7 mouse cellular contexts compared by ENCODE assay signal in the genomic region with DNA sequence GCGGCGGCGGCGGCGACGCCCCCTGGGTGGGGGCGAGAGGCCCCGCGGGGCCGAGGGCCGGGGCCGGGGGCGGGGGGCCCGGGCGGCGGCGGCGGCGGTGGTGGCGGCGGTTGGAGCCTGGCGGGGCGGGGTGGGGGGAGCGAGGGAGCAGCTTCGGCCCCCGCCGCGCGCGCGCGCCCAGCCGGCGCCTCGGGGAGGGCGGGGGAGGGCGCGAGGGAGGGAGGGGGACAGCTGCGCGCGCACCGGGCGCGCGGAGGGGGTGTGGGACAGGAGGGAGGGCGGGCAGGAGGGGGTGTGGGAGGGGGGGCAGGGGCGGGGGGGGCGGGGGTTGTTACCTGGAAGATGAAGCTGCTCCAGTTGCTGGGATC. TPM values are rescaled to one million over a fixed set of nuclear protein-coding genes. Genes with fewer than 3 reads are reported as not detected.
DNase-seq lines count a peak whose midpoint lies in the region; ATAC-seq lines count a peak whose summit lies in the region.

No protein-coding gene starts in this region.

- no CpG with 5 or more reads among the region's 48 CpGs for WGBS in lung, embryonic 15.5 days
- no CpG with 5 or more reads among the region's 48 CpGs for WGBS in embryonic facial prominence, embryonic 11.5 days
- no CpG with 5 or more reads among the region's 48 CpGs for WGBS in hindbrain, embryonic 13.5 days
- no CpG with 5 or more reads among the region's 48 CpGs for WGBS in midbrain, embryonic 11.5 days

- H3K27ac ChIP-seq in lung, embryonic 15.5 days = peak overlapping the region; percentile 99
- peak overlapping the region; percentile 98 for H3K27ac ChIP-seq in embryonic facial prominence, embryonic 11.5 days (replicated peaks; ENCODE audit: low read depth, low read length)
- H3K27ac ChIP-seq in hindbrain, embryonic 13.5 days = peak overlapping the region; percentile 100
- peak overlapping the region; percentile 97 for H3K27ac ChIP-seq in midbrain, embryonic 11.5 days (ENCODE audit: low read depth, low read length)

- ATAC-seq in lung, embryonic 15.5 days (ENCODE audit: borderline replicate concordance, extremely low read depth, low FRiP score, low TSS enrichment) = peak; percentile 15; the same call in 1 of the 2 replicates
- ATAC-seq in embryonic facial prominence, embryonic 11.5 days (replicated peaks; ENCODE audit: insufficient number of reproducible peaks, low FRiP score, low TSS enrichment, low read depth) = no peak
- ATAC-seq in hindbrain, embryonic 13.5 days (ENCODE audit: low FRiP score) = no peak
- no peak; the same call in 1 of the 2 replicates for ATAC-seq in midbrain, embryonic 11.5 days (ENCODE audit: low FRiP score)

- peak overlapping the region; percentile 98 for H3K9ac ChIP-seq in lung, embryonic 15.5 days
- peak overlapping the region; percentile 100 for H3K9ac ChIP-seq in embryonic facial prominence, embryonic 11.5 days (replicated peaks; ENCODE audit: low read length)
- peak overlapping the region; percentile 100 for H3K9ac ChIP-seq in hindbrain, embryonic 13.5 days
- peak overlapping the region; percentile 100 for H3K9ac ChIP-seq in midbrain, embryonic 11.5 days (ENCODE audit: low read length)

- H3K4me3 ChIP-seq in lung, embryonic 15.5 days = peak overlapping the region; percentile 86
- peak overlapping the region; percentile 99 for H3K4me3 ChIP-seq in embryonic facial prominence, embryonic 11.5 days (ENCODE audit: low read depth, low read length)
- H3K4me3 ChIP-seq in hindbrain, embryonic 13.5 days = peak overlapping the region; percentile 96
- H3K4me3 ChIP-seq in midbrain, embryonic 11.5 days (ENCODE audit: low read depth, low read length) = peak overlapping the region; percentile 99

- no peak for DNase-seq in lung, postnatal 25 days (ENCODE audit: low spot score)
- DNase-seq in embryonic facial prominence, embryonic 11.5 days (ENCODE audit: low spot score) = no peak
- peak; percentile 99 for DNase-seq in midbrain, embryonic 11.5 days (ENCODE audit: low spot score, missing footprints)
- DNase-seq in thymus, postnatal 14 days = peak; percentile 91
- DNase-seq in kidney, postnatal 14 days = no peak

- H3K4me1 ChIP-seq in lung, embryonic 15.5 days = peaks cover 42% of the 10 kb centered on the region
- H3K4me1 ChIP-seq in embryonic facial prominence, embryonic 11.5 days (ENCODE audit: control insufficient read depth, insufficient read depth, low read length) = peaks cover 16% of the 10 kb centered on the region
- peaks cover 49% of the 10 kb centered on the region for H3K4me1 ChIP-seq in hindbrain, embryonic 13.5 days (replicated peaks)
- H3K4me1 ChIP-seq in midbrain, embryonic 11.5 days (ENCODE audit: control insufficient read depth, insufficient read depth, low read length) = peaks cover 41% of the 10 kb centered on the region

- no peaks in the 10 kb centered on the region for H3K9me3 ChIP-seq in lung, embryonic 15.5 days
- no peaks in the 10 kb centered on the region for H3K9me3 ChIP-seq in embryonic facial prominence, embryonic 11.5 days (replicated peaks; ENCODE audit: control insufficient read depth, low read length)
- H3K9me3 ChIP-seq in hindbrain, embryonic 13.5 days = no peaks in the 10 kb centered on the region
- H3K9me3 ChIP-seq in midbrain, embryonic 11.5 days (ENCODE audit: control insufficient read depth, low read length) = no peaks in the 10 kb centered on the region

- H3K36me3 ChIP-seq in lung, embryonic 15.5 days = peaks cover 59% of the 10 kb centered on the region
- peaks cover 6% of the 10 kb centered on the region for H3K36me3 ChIP-seq in embryonic facial prominence, embryonic 11.5 days (replicated peaks; ENCODE audit: control insufficient read depth, insufficient read depth, low read depth, low read length)
- H3K36me3 ChIP-seq in hindbrain, embryonic 13.5 days = peaks cover 28% of the 10 kb centered on the region
- H3K36me3 ChIP-seq in midbrain, embryonic 11.5 days (ENCODE audit: control insufficient read depth, insufficient read depth, low read length) = peaks cover 25% of the 10 kb centered on the region

- no peaks in the 10 kb centered on the region for H3K27me3 ChIP-seq in lung, embryonic 15.5 days
- H3K27me3 ChIP-seq in embryonic facial prominence, embryonic 11.5 days (ENCODE audit: control insufficient read depth, insufficient read depth, low read length) = no peaks in the 10 kb centered on the region
- H3K27me3 ChIP-seq in hindbrain, embryonic 13.5 days = no peaks in the 10 kb centered on the region
- H3K27me3 ChIP-seq in midbrain, embryonic 11.5 days (ENCODE audit: control insufficient read depth, insufficient read depth, low read length) = no peaks in the 10 kb centered on the region

- peak overlapping the region; percentile 80 for H3K4me2 ChIP-seq in lung, embryonic 15.5 days
- peak overlapping the region; percentile 97; the same call in 1 of the 2 replicates for H3K4me2 ChIP-seq in embryonic facial prominence, embryonic 11.5 days (ENCODE audit: low read depth, low read length)
- H3K4me2 ChIP-seq in hindbrain, embryonic 13.5 days = peak overlapping the region; percentile 98
- peak overlapping the region; percentile 99 for H3K4me2 ChIP-seq in midbrain, embryonic 11.5 days

RNA-seq across cellular contexts. Expression of gene Maz, which starts 0.2 kb away (rescaled TPM):
- 73.0 and 73.3 TPM in 2 replicates for polyA plus RNA-seq in lung, embryonic 15.5 days (2015; fragmentation: Nextera tagmentation; extraction: Ambion mirVana)
- polyA plus RNA-seq in embryonic facial prominence, embryonic 11.5 days (2014; fragmentation: Nextera tagmentation; extraction: Ambion mirVana) = 63.1 and 66.4 TPM in 2 replicates
- 59.8 and 60.8 TPM in 2 replicates for polyA plus RNA-seq in hindbrain, embryonic 13.5 days (2015; fragmentation: Nextera tagmentation; extraction: Ambion mirVana)
- polyA plus RNA-seq in midbrain, embryonic 11.5 days (2014; fragmentation: Nextera tagmentation; extraction: Ambion mirVana) = 64.3 and 80.7 TPM in 2 replicates

RNA-seq across cellular contexts. Expression of gene Prrt2, which starts 5.6 kb away (rescaled TPM):
- polyA plus RNA-seq in lung, embryonic 15.5 days (2015; fragmentation: Nextera tagmentation; extraction: Ambion mirVana) = 3.0 and 3.9 TPM in 2 replicates
- 7.6 and 7.7 TPM in 2 replicates for polyA plus RNA-seq in embryonic facial prominence, embryonic 11.5 days (2014; fragmentation: Nextera tagmentation; extraction: Ambion mirVana)
- 18.3 and 19.2 TPM in 2 replicates for polyA plus RNA-seq in hindbrain, embryonic 13.5 days (2015; fragmentation: Nextera tagmentation; extraction: Ambion mirVana)
- 2.6 and 4.0 TPM in 2 replicates for polyA plus RNA-seq in midbrain, embryonic 11.5 days (2014; fragmentation: Nextera tagmentation; extraction: Ambion mirVana)

RNA-seq across cellular contexts. Expression of gene Gm42742, which starts 5.7 kb away (rescaled TPM):
- polyA plus RNA-seq in lung, embryonic 15.5 days (2015; fragmentation: Nextera tagmentation; extraction: Ambion mirVana) = 23.7 and 46.1 TPM in 2 replicates
- 52.7 and 56.0 TPM in 2 replicates for polyA plus RNA-seq in embryonic facial prominence, embryonic 11.5 days (2014; fragmentation: Nextera tagmentation; extraction: Ambion mirVana)
- polyA plus RNA-seq in hindbrain, embryonic 13.5 days (2015; fragmentation: Nextera tagmentation; extraction: Ambion mirVana) = 66.8 and 73.4 TPM in 2 replicates
- 58.8 and 68.8 TPM in 2 replicates for polyA plus RNA-seq in midbrain, embryonic 11.5 days (2014; fragmentation: Nextera tagmentation; extraction: Ambion mirVana)

RNA-seq across cellular contexts. Expression of gene Pagr1a, which starts 9.4 kb away (rescaled TPM):
- 63.5 and 86.1 TPM in 2 replicates for polyA plus RNA-seq in lung, embryonic 15.5 days (2015; fragmentation: Nextera tagmentation; extraction: Ambion mirVana)
- polyA plus RNA-seq in embryonic facial prominence, embryonic 11.5 days (2014; fragmentation: Nextera tagmentation; extraction: Ambion mirVana) = 53.4 and 75.3 TPM in 2 replicates
- 41.8 and 53.4 TPM in 2 replicates for polyA plus RNA-seq in hindbrain, embryonic 13.5 days (2015; fragmentation: Nextera tagmentation; extraction: Ambion mirVana)
- polyA plus RNA-seq in midbrain, embryonic 11.5 days (2014; fragmentation: Nextera tagmentation; extraction: Ambion mirVana) = 59.0 and 70.6 TPM in 2 replicates

RNA-seq across cellular contexts. Expression of gene Pagr1b, which starts 10.3 kb away (rescaled TPM):
- not detected in 2 replicates for polyA plus RNA-seq in lung, embryonic 15.5 days (2015; fragmentation: Nextera tagmentation; extraction: Ambion mirVana)
- polyA plus RNA-seq in embryonic facial prominence, embryonic 11.5 days (2014; fragmentation: Nextera tagmentation; extraction: Ambion mirVana) = 0.32 and 0.53 TPM in 2 replicates
- polyA plus RNA-seq in hindbrain, embryonic 13.5 days (2015; fragmentation: Nextera tagmentation; extraction: Ambion mirVana) = 0.45 and 1.1 TPM in 2 replicates
- polyA plus RNA-seq in midbrain, embryonic 11.5 days (2014; fragmentation: Nextera tagmentation; extraction: Ambion mirVana) = not detected in 2 replicates

Comparison
In these comparisons a context has a peak if more than half of its experiments do, and no peak if none do; other contexts are left out.
1. DNase-seq: peak in midbrain, embryonic 11.5 days (single experiment) and thymus, postnatal 14 days (single experiment); none in lung, postnatal 25 days (single experiment), embryonic facial prominence, embryonic 11.5 days (single experiment) and kidney, postnatal 14 days (single experiment).
2. Peak in every context shown above with its lines, with median percentiles within 50 percentile points of each other: H3K27ac ChIP-seq, H3K4me2 ChIP-seq, H3K4me3 ChIP-seq and H3K9ac ChIP-seq.